Mouse (Mus musculus): ENCODE measurements around the gene Tmc1.

DNA sequence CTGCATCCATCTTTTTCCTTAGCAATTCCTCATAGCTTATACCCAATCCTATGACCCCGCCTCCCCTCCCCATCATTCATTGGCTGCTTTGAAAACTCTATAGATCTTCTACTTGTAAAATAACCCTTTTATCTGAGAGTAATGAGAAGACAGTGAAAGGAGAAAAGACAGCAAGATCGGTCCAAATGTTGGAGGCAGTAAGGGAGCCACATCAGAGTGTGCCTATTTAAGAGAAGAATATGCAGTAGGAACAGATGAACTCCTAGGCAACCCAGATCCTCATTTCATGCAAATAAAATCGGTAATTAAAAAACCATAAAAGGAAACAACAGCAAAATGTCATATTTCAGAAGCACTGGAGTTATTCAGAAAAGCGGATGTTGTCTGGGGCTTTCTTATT is 35.8 kb downstream of the Tmc1 start:
- TF ChIP-seq CTCF (IDR thresholded peaks at IDR 0.05; ENCODE audit: low read depth, low read length) (no peak), POLR2A (IDR thresholded peaks at IDR 0.05; ENCODE audit: borderline replicate concordance, low read depth, low read length) (no peak)

All from bone marrow macrophage, adult 2 months (primary cell).